Mouse (Mus musculus) liver, embryonic 14 days (tissue): ENCODE results near the gene Kctd4. TPM values are rescaled to one million over a fixed set of nuclear protein-coding genes. Genes with fewer than 3 reads are reported as not detected.

Experiments
- polyA plus RNA-seq: library from polyadenylated mRNA; depleted of rRNA; stranded (reverse); fragments of >200 nt; gene quantifications from 2 replicates; pipeline ENCODE4 v1.2.3, GENCODE M21; 2012; rRNA removed

Gene Kctd4
- not detected in 2 replicates for polyA plus RNA-seq

GRCm38 (mm10) chr14:75954766-75955165, at the start of gene Kctd4:
TSS of gene Kctd4 (plus strand) at chr14:75955009.

DNA sequence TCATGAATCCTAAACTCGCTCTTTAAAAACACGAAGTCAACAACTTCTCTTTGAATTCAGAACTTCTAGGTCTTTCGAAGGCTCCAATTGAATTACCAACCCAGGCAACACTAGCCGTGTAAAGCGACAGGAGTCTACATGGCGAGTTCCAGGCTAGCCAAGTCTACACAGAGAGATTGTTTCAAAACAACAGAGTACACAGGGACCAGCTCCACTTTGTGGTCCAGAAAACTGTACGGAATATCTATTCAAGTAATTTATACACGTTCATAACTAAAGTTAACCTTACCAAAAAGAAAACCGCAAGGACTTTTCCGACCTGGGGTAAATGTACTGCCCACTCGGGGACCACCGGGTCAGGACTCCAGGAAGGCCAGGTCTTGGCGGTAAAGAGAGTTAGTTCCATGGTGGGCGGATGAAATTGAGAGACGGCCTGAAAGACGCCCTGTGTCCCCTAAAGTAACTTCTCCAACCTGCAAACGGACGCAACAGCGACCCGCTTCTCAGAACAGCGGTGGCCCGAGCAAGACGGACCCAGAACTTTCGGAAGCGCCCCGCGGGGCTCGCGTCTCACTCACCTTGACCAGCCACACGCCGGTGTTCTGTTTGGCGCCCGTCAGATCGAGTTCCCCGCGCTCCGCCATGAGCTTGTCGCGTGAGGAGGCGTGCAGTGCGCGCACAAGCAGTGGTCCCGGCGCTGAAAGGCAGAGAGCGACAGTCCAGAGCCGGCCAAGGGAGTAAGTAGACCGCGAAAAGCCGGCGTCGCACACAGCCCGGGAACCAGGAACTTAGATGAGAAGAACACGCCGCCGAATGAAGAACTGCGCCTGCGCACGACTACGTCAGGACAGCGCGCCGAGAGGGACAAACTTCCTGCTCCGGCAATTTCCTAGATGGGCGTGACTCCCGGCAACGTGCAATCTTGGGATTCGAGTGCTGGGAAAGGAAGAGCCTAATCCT, 55.6 kb downstream of the Kctd4 start, which contains the start of gene Gtf2f2:
Gene Gtf2f2 (minus strand): TSS at position 764 of the 960 bp plus-strand sequence.

Other genes starting within 250 kb of the Kctd4 start
- 6.8 and 8.2 TPM in 2 replicates for gene Cog3, start 200.5 kb upstream of the Kctd4 start, polyA plus RNA-seq
- gene Slc25a30, start 168.0 kb upstream of the Kctd4 start, polyA plus RNA-seq = 3.5 and 4.0 TPM in 2 replicates
- gene Tpt1, start 109.9 kb upstream of the Kctd4 start, polyA plus RNA-seq = 1,474 and 1,670 TPM in 2 replicates
- 16.3 TPM in 2 replicates for gene Gtf2f2, start 55.9 kb downstream of the Kctd4 start, polyA plus RNA-seq
- 4.1 and 4.7 TPM in 2 replicates for gene Gpalpp1, start 155.8 kb downstream of the Kctd4 start, polyA plus RNA-seq
- 3.3 and 3.7 TPM in 2 replicates for gene Nufip1, start 155.9 kb downstream of the Kctd4 start, polyA plus RNA-seq